Mouse (Mus musculus) midbrain, postnatal 0 days (tissue): Measurements from ENCODE around the gene Pnisr. TPM values are rescaled to one million over a fixed set of nuclear protein-coding genes. Genes with fewer than 3 reads are reported as not detected.
A peak's percentile ranks its signal among the peaks of the same experiment; 100 is the strongest.

Source experiments
- ATAC-seq: fragments of 200-750 bp; cut with Nextera tagmentation; 2 replicates; pipeline ENCODE4 v1.8.0; 2017; ENCODE audit warnings: moderate number of reproducible peaks, mild to moderate bottlenecking, moderate TSS enrichment, moderate library complexity; ENCODE audit not compliant: low FRiP score
- DNase-seq: peaks from one replicate; pipeline ENCODE4 v3.0.0-alpha.2; 2015; ENCODE audit warnings: low spot score
- H3K27ac ChIP-seq: fragments of 300-500 bp; sonication (generic); 2 replicates; pipeline ENCODE4 v1.5.1; 2014; ENCODE audit warnings: low read depth, mild to moderate bottlenecking, low read length, mixed read lengths
- H3K27me3 ChIP-seq: fragments of 300-500 bp; sonication (generic); 2 replicates; pipeline ENCODE4 v1.6.1; 2014; ENCODE audit warnings: low read length, control low read depth, mixed read lengths; ENCODE audit not compliant: insufficient read depth
- H3K36me3 ChIP-seq: fragments of 300-500 bp; sonication (generic); 2 replicates; pipeline ENCODE4 v1.6.1; 2014; ENCODE audit warnings: low read length, control low read depth, mixed read lengths; ENCODE audit not compliant: insufficient read depth
- H3K4me1 ChIP-seq: fragments of 300-500 bp; sonication (generic); 2 replicates; pipeline ENCODE4 v1.6.1; 2014; ENCODE audit warnings: mild to moderate bottlenecking, control low read depth, antibody characterized with exemption, low read length, mixed read lengths; ENCODE audit not compliant: insufficient read depth
- H3K4me2 ChIP-seq: fragments of 300-500 bp; sonication (generic); 2 replicates; pipeline ENCODE4 v1.6.1; 2014; ENCODE audit warnings: low read depth, mild to moderate bottlenecking, low read length, mixed read lengths; ENCODE audit not compliant: poor library complexity, severe bottlenecking
- H3K4me3 ChIP-seq: fragments of 300-500 bp; sonication (generic); 2 replicates; pipeline ENCODE4 v1.5.1; 2014; ENCODE audit warnings: low read depth, mild to moderate bottlenecking, low read length, moderate library complexity
- H3K9ac ChIP-seq: fragments of 300-500 bp; sonication (generic); replicated peaks from 2 replicates; pipeline ENCODE4 v1.6.1; 2014; ENCODE audit warnings: mild to moderate bottlenecking, low read length, moderate library complexity, mixed read lengths; ENCODE audit not compliant: poor library complexity, severe bottlenecking
- H3K9me3 ChIP-seq: fragments of 300-500 bp; sonication (generic); 2 replicates; pipeline ENCODE4 v1.6.1; 2016; ENCODE audit warnings: low read length, control low read depth
- CTCF ChIP-seq: IDR thresholded peaks from 2 replicates; pipeline ENCODE4 v1.5.1; 2016; ENCODE audit warnings: antibody characterized with exemption, mild to moderate bottlenecking
- WGBS: fragments of 180-500 bp; shearing (Covaris S2); extraction: QIAGEN DNeasy Blood & Tissue Kit; methylation state at CpG from one replicate; pipeline ENCODE4 v1.1.7; 2014; 5-methylcytosine and 5-hydroxymethylcytosine counted together
- polyA plus RNA-seq: library from polyadenylated mRNA; unstranded; fragments of >200 nt; fragmentation: Nextera tagmentation; extraction: Ambion mirVana; gene quantifications from 2 replicates; pipeline ENCODE4 v1.2.1, GENCODE M21; 2015
- total RNA-seq: library from RNA; depleted of rRNA; stranded (reverse); fragments of >200 nt; gene quantifications from 2 replicates; pipeline ENCODE4 v1.2.3, GENCODE M21; 2014; rRNA removed

Pnisr gene
- total and polyA plus RNA-seq, 2 experiments from 2014 or later = 61.2 to 173 TPM

DNA sequence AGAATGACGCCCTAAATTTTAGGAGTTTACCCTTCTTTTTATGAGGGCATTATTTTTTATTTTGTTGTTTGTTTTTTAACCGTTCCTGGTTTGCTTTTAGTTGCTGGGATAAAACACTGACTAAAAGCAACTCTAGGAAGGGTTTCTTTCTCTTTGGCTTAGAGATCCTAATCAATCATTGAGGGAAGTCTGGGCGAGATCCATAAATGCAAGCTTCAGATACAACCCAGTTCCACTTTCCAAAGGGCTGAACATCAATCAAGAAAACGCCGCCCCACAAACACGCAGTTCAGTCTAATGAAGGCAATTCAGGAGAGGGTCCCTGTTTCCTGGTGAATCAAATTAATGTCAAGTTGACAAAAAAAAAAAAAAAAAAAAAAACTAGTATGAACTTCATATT lies 31.4 kb downstream of the Pnisr start:
- Histone ChIP-seq H3K27me3 (no peaks in the 10 kb centered on the region), H3K9me3 (no peaks in the 10 kb centered on the region), H3K27ac (no peak overlapping the region), H3K36me3 (peaks cover 9% of the 10 kb centered on the region), H3K4me2 (peak overlapping the region; percentile 63), H3K4me1 (no peaks in the 10 kb centered on the region), H3K9ac (no peak overlapping the region), H3K4me3 (peak overlapping the region; percentile 76)
- 31% methylated on average over 6 of the region's 6 CpGs for WGBS
- ATAC-seq (no peak), DNase-seq (peak; percentile 4)
- no peak for TF ChIP-seq CTCF

GRCm38 (mm10) chr4:21879565-21880220 lies 32.3 kb downstream of the Pnisr start, which contains the start of gene Coq3:
Coq3 (plus strand) TSS chr4:21879673.
- H3K9me3 ChIP-seq = no peaks in the 10 kb centered on the region
- H3K36me3 ChIP-seq = peaks cover 3% of the 10 kb centered on the region; the same call in 1 of the 2 replicates
- peak; percentile 90 for ATAC-seq
- no peaks in the 10 kb centered on the region for H3K4me1 ChIP-seq
- peak within 1 kb of the TSS; percentile 63 for H3K4me2 ChIP-seq
- peak within 1 kb of the TSS; percentile 76 for H3K4me3 ChIP-seq
- peak within 1 kb of the TSS; percentile 84 for H3K9ac ChIP-seq
- H3K27ac ChIP-seq = peak within 1 kb of the TSS; percentile 89
- H3K27me3 ChIP-seq = no peaks in the 10 kb centered on the region
- WGBS = under 1% methylated on average over 50 of the region's 51 CpGs
- DNase-seq = peak; percentile 90
- no peak for TF ChIP-seq CTCF

DNA sequence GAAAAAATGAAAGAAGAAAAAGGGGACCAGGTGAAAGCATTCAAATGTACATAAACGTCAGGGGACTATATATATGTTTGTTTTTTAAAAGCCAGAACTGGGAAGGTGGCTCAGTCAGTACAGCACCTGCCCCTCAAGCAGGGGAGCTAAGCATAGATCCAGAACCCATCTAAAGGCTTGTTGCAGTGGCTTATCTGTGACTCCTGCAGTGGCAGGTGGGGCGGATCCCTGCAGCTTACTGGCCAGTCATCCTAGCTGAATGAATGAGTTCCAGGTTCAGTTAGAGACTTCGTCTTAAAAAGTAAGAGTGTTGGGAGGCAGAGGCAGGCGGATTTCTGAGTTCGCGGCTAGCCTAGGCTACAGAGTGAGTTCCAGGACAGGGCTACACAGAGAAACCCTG lies 35.4 kb downstream of the Pnisr start:
- no peaks in the 10 kb centered on the region for H3K4me1 ChIP-seq
- H3K9me3 ChIP-seq = no peaks in the 10 kb centered on the region
- no peak overlapping the region for H3K27ac ChIP-seq
- no peaks in the 10 kb centered on the region for H3K36me3 ChIP-seq
- H3K4me3 ChIP-seq = no peak overlapping the region
- H3K4me2 ChIP-seq = no peak overlapping the region
- TF ChIP-seq CTCF = no peak
- H3K27me3 ChIP-seq = no peaks in the 10 kb centered on the region
- ATAC-seq = no peak
- WGBS = 95% methylated on average over 6 of the region's 6 CpGs
- H3K9ac ChIP-seq = no peak overlapping the region
- DNase-seq = no peak

GRCm38 (mm10) chr4:21885831-21886230 lies 38.4 kb downstream of the Pnisr start:
- WGBS = 83% methylated on average over 8 of the region's 8 CpGs
- ATAC-seq (no peak), DNase-seq (no peak)
- Histone ChIP-seq H3K36me3 (no peaks in the 10 kb centered on the region), H3K9me3 (no peaks in the 10 kb centered on the region), H3K27ac (no peak overlapping the region), H3K27me3 (no peaks in the 10 kb centered on the region), H3K4me2 (no peak overlapping the region), H3K4me3 (no peak overlapping the region), H3K4me1 (no peaks in the 10 kb centered on the region), H3K9ac (no peak overlapping the region)
- no peak for TF ChIP-seq CTCF

Other genes starting within 250 kb of the Pnisr start
- gene Prdm13, start 161.6 kb upstream of the Pnisr start, total RNA-seq = 0.76 and 2.7 TPM in 2 replicates
- gene Prdm13, start 161.6 kb upstream of the Pnisr start, polyA plus RNA-seq = 0.26 and 0.29 TPM in 2 replicates
- 29.2 and 39.1 TPM in 2 replicates for gene Ccnc, start 119.9 kb upstream of the Pnisr start, total RNA-seq
- gene Ccnc, start 119.9 kb upstream of the Pnisr start, polyA plus RNA-seq = 59.6 and 63.0 TPM in 2 replicates
- gene Usp45, start 80.4 kb upstream of the Pnisr start, total RNA-seq = 8.5 and 9.7 TPM in 2 replicates
- 3.7 and 4.7 TPM in 2 replicates for gene Usp45, start 80.4 kb upstream of the Pnisr start, polyA plus RNA-seq
- 15.6 and 19.2 TPM in 2 replicates for gene Tstd3, start 80.4 kb upstream of the Pnisr start, total RNA-seq
- 24.4 and 25.2 TPM in 2 replicates for gene Tstd3, start 80.4 kb upstream of the Pnisr start, polyA plus RNA-seq
- 11.3 and 13.9 TPM in 2 replicates for gene Coq3, start 32.1 kb downstream of the Pnisr start, total RNA-seq
- 21.0 and 22.1 TPM in 2 replicates for gene Coq3, start 32.1 kb downstream of the Pnisr start, polyA plus RNA-seq
- gene Faxc, start 83.7 kb downstream of the Pnisr start, total RNA-seq = 64.0 and 91.3 TPM in 2 replicates
- gene Faxc, start 83.7 kb downstream of the Pnisr start, polyA plus RNA-seq = 10.8 and 12.2 TPM in 2 replicates